Mouse (Mus musculus) mammary gland, adult 2 months (tissue): ENCODE results near the gene Syt14. TPM values are rescaled to one million over a fixed set of nuclear protein-coding genes. Genes with fewer than 3 reads are reported as not detected.

ENCODE experiments used
- polyA plus RNA-seq: library from polyadenylated mRNA; depleted of rRNA; stranded (reverse); fragments of >200 nt; gene quantifications from 2 replicates; pipeline ENCODE4 v1.2.3, GENCODE M21; 2012; ENCODE audit warnings: low replicate concordance; rRNA removed

Gene Syt14
- 0.14 and 0.26 TPM in 2 replicates for polyA plus RNA-seq

GRCm38 (mm10) chr1:193035371-193036238 lies at the start of gene Syt14:
Gene Syt14, minus strand, starts transcription at chr1:193035775.

DNA sequence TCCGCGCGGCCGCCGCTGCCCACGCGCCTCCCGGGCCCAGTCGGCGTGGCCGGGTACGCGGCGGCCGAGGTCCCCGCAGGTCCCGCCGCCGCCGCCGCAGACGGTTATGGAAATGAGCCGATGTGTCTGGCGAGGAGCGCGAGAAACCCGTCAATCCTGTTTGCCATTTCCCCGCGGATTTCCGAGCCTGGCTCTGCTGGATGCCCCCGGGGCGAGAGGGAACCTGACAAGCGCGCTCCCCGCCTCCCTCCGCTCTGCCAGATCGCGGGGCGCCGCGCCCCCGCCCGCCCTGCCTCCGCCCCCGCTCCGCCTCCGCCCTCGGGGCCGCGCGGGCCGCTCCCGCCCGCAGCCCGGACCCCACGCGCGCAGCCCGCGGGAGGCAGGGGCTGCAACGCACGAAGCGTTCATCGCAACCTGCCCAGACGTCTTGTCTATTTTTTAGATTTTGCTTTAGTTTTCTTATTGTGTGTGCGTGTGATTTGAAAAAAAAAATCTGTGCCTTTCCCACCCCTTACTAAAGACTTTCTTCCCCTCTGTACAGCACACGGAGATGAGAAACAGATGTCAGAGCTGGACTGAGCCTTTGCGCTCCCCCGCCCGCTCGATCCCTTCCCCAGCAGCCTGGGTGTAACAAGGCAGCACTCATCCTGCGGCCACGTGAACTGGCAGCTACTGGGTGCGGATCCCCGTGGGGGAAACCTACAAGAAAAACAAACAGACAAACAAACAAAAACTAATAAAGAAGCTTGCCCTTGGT lies 179.9 kb downstream of the Syt14 start, which contains the start of gene Sertad4:
Gene Sertad4, minus strand, starts transcription at position 283 of the 757 bp plus-strand sequence.

Other genes with a start within 250 kb of the Syt14 start
- gene Sertad4, start 180.0 kb downstream of the Syt14 start, polyA plus RNA-seq: 2.7 and 4.7 TPM in 2 replicates
- 16.4 and 27.4 TPM in 2 replicates for gene Diexf, start 94.5 kb upstream of the Syt14 start, polyA plus RNA-seq
- gene Irf6, start 117.3 kb upstream of the Syt14 start, polyA plus RNA-seq: 28.7 and 30.3 TPM in 2 replicates
- 2.5 and 5.3 TPM in 2 replicates for gene A130010J15Rik, start 132.3 kb upstream of the Syt14 start, polyA plus RNA-seq
- gene Traf3ip3, start 165.9 kb upstream of the Syt14 start, polyA plus RNA-seq: 16.6 and 28.4 TPM in 2 replicates
- 14.6 and 15.5 TPM in 2 replicates for gene Lamb3, start 171.9 kb upstream of the Syt14 start, polyA plus RNA-seq
- gene Hsd11b1, start 228.3 kb upstream of the Syt14 start, polyA plus RNA-seq: 97.7 and 174 TPM in 2 replicates
- gene G0s2, start 237.4 kb upstream of the Syt14 start, polyA plus RNA-seq: 498 and 534 TPM in 2 replicates